Mouse (Mus musculus) liver, embryonic 16.5 days (tissue): ENCODE data around the gene Ppia. TPM values are rescaled to one million over a fixed set of nuclear protein-coding genes. Genes with fewer than 3 reads are reported as not detected.
A peak's percentile ranks its signal among the peaks of the same experiment; 100 is the strongest.

Experiments
- ATAC-seq: fragments of 200-750 bp; cut with Nextera tagmentation; 2 replicates; pipeline ENCODE4 v1.8.0; 2017; ENCODE audit warnings: low read depth, mild to moderate bottlenecking, moderate number of reproducible peaks, moderate library complexity
- H3K27ac ChIP-seq: fragments of 300-500 bp; sonication (generic); 2 replicates; pipeline ENCODE4 v1.5.1; 2014; ENCODE audit warnings: mild to moderate bottlenecking, low read length
- H3K27me3 ChIP-seq: fragments of 300-500 bp; sonication (generic); 2 replicates; pipeline ENCODE4 v1.6.1; 2014; ENCODE audit warnings: low read depth, low read length, mixed read lengths; ENCODE audit not compliant: control insufficient read depth, insufficient read depth
- H3K36me3 ChIP-seq: fragments of 300-500 bp; sonication (generic); 2 replicates; pipeline ENCODE4 v1.6.1; 2014; ENCODE audit warnings: mild to moderate bottlenecking; ENCODE audit not compliant: control insufficient read depth, insufficient read depth
- H3K4me1 ChIP-seq: fragments of 300-500 bp; sonication (generic); 2 replicates; pipeline ENCODE4 v1.6.1; 2014; ENCODE audit warnings: low read depth, low read length, mixed read lengths; ENCODE audit not compliant: control insufficient read depth
- H3K4me2 ChIP-seq: fragments of 300-500 bp; sonication (generic); 2 replicates; pipeline ENCODE4 v1.6.1; 2014; ENCODE audit warnings: low read depth, low read length, mixed read lengths
- H3K4me3 ChIP-seq: fragments of 300-500 bp; sonication (generic); 2 replicates; pipeline ENCODE4 v1.5.1; 2014; ENCODE audit warnings: low read depth, mild to moderate bottlenecking, low read length
- H3K9ac ChIP-seq: fragments of 300-500 bp; sonication (generic); 2 replicates; pipeline ENCODE4 v1.6.1; 2014; ENCODE audit warnings: low read depth, low read length
- H3K9me3 ChIP-seq: fragments of 300-500 bp; sonication (generic); replicated peaks from 2 replicates; pipeline ENCODE4 v1.6.1; 2016; ENCODE audit warnings: low read length; ENCODE audit not compliant: control insufficient read depth
- WGBS: fragments of 180-500 bp; shearing (Covaris S2); extraction: QIAGEN DNeasy Blood & Tissue Kit; methylation state at CpG from one replicate; pipeline ENCODE4 v1.1.7; 2014; ENCODE audit not compliant: insufficient replicate concordance; 5-methylcytosine and 5-hydroxymethylcytosine counted together
- polyA plus RNA-seq: library from polyadenylated mRNA; unstranded; fragments of >200 nt; fragmentation: Nextera tagmentation; extraction: Ambion mirVana; gene quantifications from 2 replicates; pipeline ENCODE4 v1.2.1, GENCODE M21; 2015

Ppia gene
- polyA plus RNA-seq, 1 experiment from 2014 or later, result 2,023 TPM

DNA sequence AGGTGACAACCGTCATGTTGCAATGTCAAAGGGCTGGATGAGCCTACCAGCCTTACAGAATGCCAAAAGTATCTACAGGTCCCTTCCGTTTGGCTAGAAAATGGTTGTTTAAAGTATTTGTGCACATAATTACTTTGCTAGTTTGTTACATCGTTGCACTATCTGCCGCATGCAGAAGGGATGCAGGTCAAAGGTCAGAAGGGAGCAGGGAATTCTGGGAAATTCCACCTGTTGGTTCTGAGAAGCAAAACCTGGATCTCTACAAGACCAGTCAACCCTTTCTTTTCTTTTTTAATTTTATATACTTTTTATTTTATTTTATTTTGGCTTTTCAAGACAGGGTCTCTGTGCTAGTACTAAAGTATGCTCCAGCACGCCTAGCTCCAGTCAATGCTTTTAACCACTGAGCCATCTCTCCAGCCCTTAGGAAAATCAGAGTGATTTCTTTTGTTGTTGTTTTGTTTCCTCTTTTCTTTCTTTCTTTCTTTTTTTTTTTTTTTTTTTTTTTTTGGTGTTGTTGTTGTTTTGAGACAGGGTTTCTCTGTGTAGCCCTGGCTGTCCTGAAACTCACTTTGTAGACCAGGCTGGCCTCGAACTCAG is 27.0 kb upstream of the Ppia start:
- no peak for ATAC-seq
- 75% methylated on average over 6 of the region's 6 CpGs for WGBS
- Histone ChIP-seq H3K9me3 (no peaks in the 10 kb centered on the region), H3K36me3 (no peaks in the 10 kb centered on the region), H3K4me2 (peak overlapping the region; percentile 59), H3K27me3 (no peaks in the 10 kb centered on the region), H3K4me3 (peak overlapping the region; percentile 96; the same call in 1 of the 2 replicates), H3K9ac (peak overlapping the region; percentile 87; the same call in 1 of the 2 replicates), H3K27ac (peak overlapping the region; percentile 94), H3K4me1 (peaks cover 23% of the 10 kb centered on the region)

DNA sequence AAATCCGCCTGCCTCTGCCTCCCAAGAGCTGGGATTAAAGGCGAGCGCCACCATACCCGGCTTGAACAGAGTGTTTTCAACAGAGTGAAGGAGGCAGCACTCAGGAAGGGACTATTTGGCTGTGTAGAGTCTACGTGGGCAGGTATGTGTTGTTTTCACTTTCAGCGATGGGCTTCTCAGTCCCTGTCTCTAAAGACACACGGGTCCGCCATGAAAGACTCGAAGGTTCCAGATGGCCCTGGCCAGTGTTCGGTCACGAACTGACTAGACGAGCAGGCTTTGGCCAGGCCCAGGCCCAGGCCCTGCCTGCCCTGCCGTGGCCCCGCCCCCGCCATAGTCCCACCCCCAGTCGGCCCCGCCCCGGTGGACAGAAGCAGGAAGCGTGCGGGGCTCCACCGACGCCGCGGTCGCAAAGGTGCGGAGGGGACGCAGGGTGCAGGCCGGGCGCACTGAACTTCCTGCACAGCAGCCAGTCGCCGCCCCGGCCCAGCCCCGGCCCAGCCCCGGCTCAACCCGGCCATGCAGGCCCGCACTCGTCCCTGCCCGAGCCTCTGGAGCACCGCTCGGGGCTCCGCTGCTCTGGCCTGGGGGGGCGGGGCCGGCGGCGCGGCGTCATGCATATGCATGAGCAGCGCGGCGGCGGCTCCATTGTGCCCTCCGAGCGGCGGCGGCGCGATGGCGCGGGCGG is 26.4 kb upstream of the Ppia start, which contains the start of gene Zmiz2:
Gene Zmiz2 (plus strand): TSS at position 349 of the 688 bp plus-strand sequence.
- ATAC-seq, result peak; percentile 97
- no peaks in the 10 kb centered on the region for H3K9me3 ChIP-seq
- 6% methylated on average over 45 of the region's 60 CpGs for WGBS

DNA sequence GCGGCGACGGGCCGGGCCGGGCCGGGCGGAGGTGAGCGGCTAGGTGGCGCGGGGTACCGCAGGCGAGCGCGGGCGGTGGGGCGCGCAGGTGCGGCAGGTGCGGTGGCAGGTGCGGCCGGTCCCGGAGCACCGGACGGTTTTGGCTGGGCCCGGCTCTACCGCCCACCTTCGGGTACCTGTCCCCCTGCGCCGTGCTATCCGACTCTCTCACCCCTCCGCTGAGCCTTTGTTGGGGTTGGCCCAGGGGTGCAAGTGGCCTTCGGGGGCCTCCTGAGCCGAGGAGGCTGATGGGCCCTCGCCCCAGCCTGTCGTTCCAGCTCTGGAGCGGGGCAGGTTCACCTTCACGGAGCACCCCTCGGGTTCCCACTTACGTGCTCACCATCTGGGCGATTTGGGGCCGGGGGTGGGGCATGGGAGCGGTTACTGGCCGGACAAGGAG is 25.7 kb upstream of the Ppia start:
- Histone ChIP-seq H3K4me2 (peak overlapping the region; percentile 98), H3K36me3 (no peaks in the 10 kb centered on the region), H3K9ac (peak overlapping the region; percentile 87), H3K4me3 (peak overlapping the region; percentile 96), H3K4me1 (peaks cover 23% of the 10 kb centered on the region), H3K27me3 (no peaks in the 10 kb centered on the region), H3K27ac (peak overlapping the region; percentile 28; the same call in 1 of the 2 replicates), H3K9me3 (no peaks in the 10 kb centered on the region)
- peak; percentile 0; the same call in 1 of the 2 replicates for ATAC-seq
- WGBS, result under 1% methylated on average over 37 of the region's 43 CpGs

More for the DNA sequence above, 26.4 kb upstream of the Ppia start, which contains the start of gene Zmiz2:
- Histone ChIP-seq H3K36me3 (no peaks in the 10 kb centered on the region), H3K4me1 (peaks cover 23% of the 10 kb centered on the region), H3K27me3 (no peaks in the 10 kb centered on the region), H3K9ac (peak within 1 kb of the TSS; percentile 87), H3K4me2 (peak within 1 kb of the TSS; percentile 98), H3K27ac (peak within 1 kb of the TSS; percentile 94), H3K4me3 (peak within 1 kb of the TSS; percentile 96)

DNA sequence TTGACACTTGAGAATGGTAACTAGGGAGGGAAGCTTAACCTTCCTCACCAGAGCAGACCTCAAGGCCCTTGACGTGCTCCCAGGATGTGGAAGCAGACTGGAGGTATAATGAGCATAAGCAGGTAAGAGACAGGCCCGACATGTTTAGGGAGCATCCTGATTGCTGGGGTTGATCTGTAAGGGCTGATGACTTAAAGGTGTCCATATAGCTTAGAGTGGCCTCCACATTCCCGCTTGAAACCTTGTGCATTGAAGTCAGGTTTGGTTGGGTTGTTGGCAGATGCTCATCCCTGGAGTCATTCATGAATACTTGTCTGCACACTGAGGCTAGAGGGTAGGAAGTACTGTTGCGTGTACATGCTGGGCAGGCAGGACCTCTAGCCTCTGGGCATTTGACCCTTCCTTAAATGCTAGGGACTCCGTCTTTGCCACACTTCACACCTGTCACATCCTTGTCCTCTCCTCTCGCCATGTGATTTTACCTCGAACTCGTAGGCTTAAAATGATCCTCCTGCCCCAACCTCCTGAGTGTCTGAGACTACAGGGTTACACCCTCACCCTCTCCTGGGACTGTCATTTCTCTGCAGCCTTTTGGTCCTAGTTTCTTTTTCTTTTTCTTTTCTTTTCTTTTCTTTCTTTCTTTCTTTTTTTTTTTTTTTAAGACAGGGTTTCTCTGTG is 24.7 kb upstream of the Ppia start:
- H3K36me3 ChIP-seq, result no peaks in the 10 kb centered on the region; the same call in 1 of the 2 replicates
- no peak for ATAC-seq
- H3K27ac ChIP-seq, result no peak overlapping the region
- peak overlapping the region; percentile 98 for H3K4me2 ChIP-seq
- peaks cover 23% of the 10 kb centered on the region for H3K4me1 ChIP-seq
- WGBS, result 75% methylated on average over 8 of the region's 8 CpGs
- peak overlapping the region; percentile 96 for H3K4me3 ChIP-seq
- H3K9me3 ChIP-seq, result no peaks in the 10 kb centered on the region
- no peaks in the 10 kb centered on the region for H3K27me3 ChIP-seq
- H3K9ac ChIP-seq, result peak overlapping the region; percentile 87; the same call in 1 of the 2 replicates

DNA sequence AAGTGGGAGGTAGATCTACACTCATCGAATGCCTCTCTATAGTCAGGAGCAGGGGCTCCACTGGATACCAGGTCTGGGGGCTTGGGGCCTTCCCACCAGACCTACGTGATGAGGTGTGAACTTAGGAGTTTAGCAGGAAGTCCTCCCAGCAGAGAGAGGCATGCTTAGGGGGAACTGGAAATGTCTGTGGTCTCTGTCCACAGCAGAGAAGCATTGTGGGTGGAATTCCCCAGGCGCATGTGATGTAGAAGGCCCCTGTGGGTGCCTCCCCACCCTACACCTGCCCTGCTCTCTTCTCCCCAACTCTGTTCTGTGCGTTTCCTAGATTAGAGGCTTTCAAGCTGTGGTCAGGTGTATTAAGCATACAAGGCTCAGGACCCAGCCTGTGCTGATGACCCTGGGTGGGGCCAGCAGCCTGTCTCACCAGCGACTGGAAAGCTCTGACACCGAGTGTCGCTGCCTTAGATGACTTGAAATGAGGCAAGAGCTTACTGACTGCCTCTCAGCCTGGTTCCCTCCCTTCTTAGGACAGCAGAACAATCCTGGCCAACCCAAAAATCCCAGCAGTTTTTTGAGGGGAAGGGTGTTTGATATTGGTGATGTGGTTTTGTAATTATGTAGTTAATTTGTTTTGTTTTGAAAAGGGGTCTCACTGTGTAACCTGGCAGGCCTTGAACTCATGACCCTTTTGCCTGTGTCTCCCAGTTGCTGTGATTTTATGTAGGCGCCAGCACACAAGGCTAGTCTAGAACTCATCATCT is 23.5 kb upstream of the Ppia start:
- WGBS, result 68% methylated on average over 8 of the region's 8 CpGs
- no peak for ATAC-seq
- H3K9ac ChIP-seq, result no peak overlapping the region

DNA sequence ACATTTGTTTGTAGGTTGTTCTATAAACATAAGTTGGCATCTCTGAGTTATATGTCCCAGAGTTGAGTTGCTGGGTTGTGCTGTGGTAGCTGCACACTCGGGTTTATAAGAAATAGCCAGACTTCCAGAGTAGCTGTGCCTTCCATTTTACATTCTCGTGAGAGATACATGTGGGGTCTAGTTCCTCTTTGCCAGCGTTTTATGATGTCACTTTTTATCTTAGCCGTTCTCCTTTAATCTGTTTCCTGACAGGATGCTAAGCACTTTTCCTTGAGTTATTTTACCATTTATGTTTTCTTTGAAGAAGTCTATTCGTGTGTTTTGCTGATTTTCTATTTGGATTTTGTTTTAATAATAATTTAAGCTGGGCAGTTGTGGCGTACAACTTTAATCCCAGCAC is 22.4 kb upstream of the Ppia start:
- Histone ChIP-seq H3K9me3 (no peaks in the 10 kb centered on the region), H3K4me3 (no peak overlapping the region), H3K9ac (no peak overlapping the region), H3K4me2 (no peak overlapping the region), H3K4me1 (peaks cover 23% of the 10 kb centered on the region), H3K27ac (no peak overlapping the region), H3K36me3 (peaks cover 15% of the 10 kb centered on the region), H3K27me3 (no peaks in the 10 kb centered on the region)
- no peak for ATAC-seq
- 34% methylated on average over 6 of the region's 6 CpGs for WGBS

More for the DNA sequence above, 23.5 kb upstream of the Ppia start:
- Histone ChIP-seq H3K9me3 (no peaks in the 10 kb centered on the region), H3K4me1 (peaks cover 23% of the 10 kb centered on the region), H3K27ac (no peak overlapping the region), H3K36me3 (peaks cover 7% of the 10 kb centered on the region), H3K27me3 (no peaks in the 10 kb centered on the region), H3K4me2 (no peak overlapping the region), H3K4me3 (no peak overlapping the region)

DNA sequence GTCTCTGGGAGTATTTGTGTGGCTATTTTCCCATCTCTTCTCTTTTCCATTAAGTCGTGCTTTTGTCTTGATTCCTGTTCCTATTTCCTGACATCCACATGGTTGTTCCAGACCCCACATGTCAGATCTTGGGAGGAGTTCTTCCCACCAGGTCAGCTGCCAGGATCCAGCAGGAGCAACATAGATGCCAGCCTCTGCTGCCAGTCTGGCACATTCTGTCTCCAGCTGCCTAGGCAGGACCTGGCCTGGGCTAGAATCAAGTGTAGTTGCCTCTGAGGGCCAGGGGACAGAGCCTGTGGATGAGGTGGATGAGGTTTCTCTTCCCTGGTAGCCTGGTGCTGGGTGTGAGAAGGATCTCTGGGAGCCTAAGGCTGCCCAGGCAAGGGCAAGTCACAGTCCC is 21.4 kb upstream of the Ppia start:
- no peak for ATAC-seq
- H3K4me2 ChIP-seq, result no peak overlapping the region
- peaks cover 15% of the 10 kb centered on the region for H3K36me3 ChIP-seq
- no peaks in the 10 kb centered on the region for H3K27me3 ChIP-seq
- H3K9ac ChIP-seq, result no peak overlapping the region
- no peak overlapping the region for H3K4me3 ChIP-seq
- H3K27ac ChIP-seq, result no peak overlapping the region
- peaks cover 23% of the 10 kb centered on the region for H3K4me1 ChIP-seq
- 63% methylated on average over 1 of the region's 1 CpGs for WGBS
- H3K9me3 ChIP-seq, result no peaks in the 10 kb centered on the region

DNA sequence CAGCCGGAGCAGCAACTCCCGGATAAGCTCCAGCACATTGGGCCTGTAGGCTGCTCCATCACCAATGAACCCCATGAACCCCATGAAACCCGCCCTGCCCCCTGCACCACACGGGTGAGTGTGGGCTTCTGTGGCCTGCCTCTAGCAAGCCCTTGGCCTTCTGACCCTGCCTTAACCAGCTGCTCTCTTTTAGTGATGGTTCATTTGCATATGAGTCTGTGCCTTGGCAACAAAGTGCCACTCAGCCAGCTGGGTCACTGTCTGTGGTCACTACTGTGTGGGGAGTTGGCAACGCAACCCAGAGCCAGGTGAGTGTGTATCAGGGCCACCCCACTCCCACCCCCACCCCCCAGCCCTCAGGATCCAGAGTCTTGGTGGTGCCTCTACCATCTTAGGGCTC is 19.7 kb upstream of the Ppia start:
- no peak for ATAC-seq
- Histone ChIP-seq H3K27me3 (no peaks in the 10 kb centered on the region), H3K4me1 (peaks cover 13% of the 10 kb centered on the region), H3K9ac (no peak overlapping the region), H3K4me3 (no peak overlapping the region), H3K4me2 (no peak overlapping the region), H3K36me3 (peaks cover 19% of the 10 kb centered on the region), H3K27ac (no peak overlapping the region), H3K9me3 (no peaks in the 10 kb centered on the region)
- WGBS, result 77% methylated on average over 5 of the region's 5 CpGs
